Mouse (Mus musculus): ENCODE results near the gene Mcf2. TPM values are rescaled to one million over a fixed set of nuclear protein-coding genes. Genes with fewer than 3 reads are reported as not detected.

The Mcf2 gene
- polyA plus RNA-seq, 1 experiment = 1.6 TPM

- Histone ChIP-seq H3K4me3 (ENCODE audit: control insufficient read depth, low read depth, low read length) (no peak overlapping the region), H3K4me1 (ENCODE audit: control insufficient read depth, insufficient read depth, low read length) (no peaks in the 10 kb centered on the region), H3K27ac (ENCODE audit: control insufficient read depth, insufficient read depth, low read depth, low read length) (no peak overlapping the region), H3K36me3 (ENCODE audit: control insufficient read depth, insufficient read depth, low read length) (no peaks in the 10 kb centered on the region), H3K27me3 (ENCODE audit: control insufficient read depth, insufficient read depth, low read length) (no peaks in the 10 kb centered on the region)
- TF ChIP-seq POLR2A (IDR thresholded peaks at IDR 0.05; ENCODE audit: control insufficient read depth, low read depth, low read length) (no peak), CTCF (IDR thresholded peaks at IDR 0.05; ENCODE audit: control insufficient read depth, insufficient read depth, insufficient replicate concordance, low read depth, low read length) (no peak)
Measured at GRCm38 (mm10) chrX:60147268-60147974, 31.5 kb downstream of the Mcf2 start.

GRCm38 (mm10) chrX:60075359-60075758 lies 103.5 kb downstream of the Mcf2 start:
- TF ChIP-seq POLR2A (IDR thresholded peaks at IDR 0.05; ENCODE audit: control insufficient read depth, low read depth, low read length) (no peak), CTCF (IDR thresholded peaks at IDR 0.05; ENCODE audit: control insufficient read depth, insufficient read depth, insufficient replicate concordance, low read depth, low read length) (no peak)
- no peaks in the 10 kb centered on the region for H3K27me3 ChIP-seq (ENCODE audit: control insufficient read depth, insufficient read depth, low read length)
- H3K4me1 ChIP-seq (ENCODE audit: control insufficient read depth, insufficient read depth, low read length) = no peaks in the 10 kb centered on the region
- H3K4me3 ChIP-seq (ENCODE audit: control insufficient read depth, low read depth, low read length) = no peak overlapping the region
- H3K27ac ChIP-seq (ENCODE audit: control insufficient read depth, insufficient read depth, low read depth, low read length) = no peak overlapping the region
- no peaks in the 10 kb centered on the region for H3K36me3 ChIP-seq (ENCODE audit: control insufficient read depth, insufficient read depth, low read length)

- Histone ChIP-seq H3K4me3 (ENCODE audit: control insufficient read depth, low read depth, low read length) (no peak overlapping the region), H3K36me3 (ENCODE audit: control insufficient read depth, insufficient read depth, low read length) (no peaks in the 10 kb centered on the region), H3K27ac (ENCODE audit: control insufficient read depth, insufficient read depth, low read depth, low read length) (no peak overlapping the region), H3K27me3 (ENCODE audit: control insufficient read depth, insufficient read depth, low read length) (no peaks in the 10 kb centered on the region), H3K4me1 (ENCODE audit: control insufficient read depth, insufficient read depth, low read length) (peaks cover 2% of the 10 kb centered on the region; the same call in 1 of the 2 replicates)
- no peak for TF ChIP-seq POLR2A (IDR thresholded peaks at IDR 0.05; ENCODE audit: control insufficient read depth, low read depth, low read length)
- TF ChIP-seq CTCF (IDR thresholded peaks at IDR 0.05; ENCODE audit: control insufficient read depth, insufficient read depth, insufficient replicate concordance, low read depth, low read length) = no peak
Measured at GRCm38 (mm10) chrX:60055185-60055584, 123.7 kb downstream of the Mcf2 start.

GRCm38 (mm10) chrX:60054745-60055144 lies 124.1 kb downstream of the Mcf2 start:
- H3K36me3 ChIP-seq (ENCODE audit: control insufficient read depth, insufficient read depth, low read length) = no peaks in the 10 kb centered on the region
- no peak overlapping the region for H3K27ac ChIP-seq (ENCODE audit: control insufficient read depth, insufficient read depth, low read depth, low read length)
- TF ChIP-seq CTCF (IDR thresholded peaks at IDR 0.05; ENCODE audit: control insufficient read depth, insufficient read depth, insufficient replicate concordance, low read depth, low read length) = no peak
- no peak for TF ChIP-seq POLR2A (IDR thresholded peaks at IDR 0.05; ENCODE audit: control insufficient read depth, low read depth, low read length)
- no peaks in the 10 kb centered on the region for H3K27me3 ChIP-seq (ENCODE audit: control insufficient read depth, insufficient read depth, low read length)
- H3K4me1 ChIP-seq (ENCODE audit: control insufficient read depth, insufficient read depth, low read length) = peaks cover 2% of the 10 kb centered on the region; the same call in 1 of the 2 replicates
- H3K4me3 ChIP-seq (ENCODE audit: control insufficient read depth, low read depth, low read length) = no peak overlapping the region

GRCm38 (mm10) chrX:60026654-60027053 lies 152.2 kb downstream of the Mcf2 start:
- Histone ChIP-seq H3K27me3 (ENCODE audit: control insufficient read depth, insufficient read depth, low read length) (no peaks in the 10 kb centered on the region), H3K4me1 (ENCODE audit: control insufficient read depth, insufficient read depth, low read length) (no peaks in the 10 kb centered on the region), H3K36me3 (ENCODE audit: control insufficient read depth, insufficient read depth, low read length) (no peaks in the 10 kb centered on the region), H3K27ac (ENCODE audit: control insufficient read depth, insufficient read depth, low read depth, low read length) (no peak overlapping the region), H3K4me3 (ENCODE audit: control insufficient read depth, low read depth, low read length) (no peak overlapping the region)
- no peak for TF ChIP-seq POLR2A (IDR thresholded peaks at IDR 0.05; ENCODE audit: control insufficient read depth, low read depth, low read length)
- TF ChIP-seq CTCF (IDR thresholded peaks at IDR 0.05; ENCODE audit: control insufficient read depth, insufficient read depth, insufficient replicate concordance, low read depth, low read length) = no peak

GRCm38 (mm10) chrX:60021595-60021994 lies 157.3 kb downstream of the Mcf2 start:
- H3K4me1 ChIP-seq (ENCODE audit: control insufficient read depth, insufficient read depth, low read length) = no peaks in the 10 kb centered on the region
- H3K27me3 ChIP-seq (ENCODE audit: control insufficient read depth, insufficient read depth, low read length) = no peaks in the 10 kb centered on the region
- no peak for TF ChIP-seq POLR2A (IDR thresholded peaks at IDR 0.05; ENCODE audit: control insufficient read depth, low read depth, low read length)
- TF ChIP-seq CTCF (IDR thresholded peaks at IDR 0.05; ENCODE audit: control insufficient read depth, insufficient read depth, insufficient replicate concordance, low read depth, low read length) = no peak
- H3K4me3 ChIP-seq (ENCODE audit: control insufficient read depth, low read depth, low read length) = no peak overlapping the region
- H3K27ac ChIP-seq (ENCODE audit: control insufficient read depth, insufficient read depth, low read depth, low read length) = no peak overlapping the region
- no peaks in the 10 kb centered on the region for H3K36me3 ChIP-seq (ENCODE audit: control insufficient read depth, insufficient read depth, low read length)

- Histone ChIP-seq H3K27me3 (ENCODE audit: control insufficient read depth, insufficient read depth, low read length) (no peaks in the 10 kb centered on the region), H3K4me3 (ENCODE audit: control insufficient read depth, low read depth, low read length) (no peak overlapping the region), H3K27ac (ENCODE audit: control insufficient read depth, insufficient read depth, low read depth, low read length) (no peak overlapping the region), H3K36me3 (ENCODE audit: control insufficient read depth, insufficient read depth, low read length) (no peaks in the 10 kb centered on the region), H3K4me1 (ENCODE audit: control insufficient read depth, insufficient read depth, low read length) (no peaks in the 10 kb centered on the region)
- TF ChIP-seq POLR2A (IDR thresholded peaks at IDR 0.05; ENCODE audit: control insufficient read depth, low read depth, low read length) = no peak
- TF ChIP-seq CTCF (IDR thresholded peaks at IDR 0.05; ENCODE audit: control insufficient read depth, insufficient read depth, insufficient replicate concordance, low read depth, low read length) = no peak
Measured at GRCm38 (mm10) chrX:60021007-60021406, 157.9 kb downstream of the Mcf2 start.

Data from testis, adult 2 months (tissue).